Mouse (Mus musculus) cerebral cortex, adult 2 months (tissue): ENCODE measurements around the gene Npcd.

Experiments used
- WGBS: fragments of 180-500 bp; shearing (Covaris S2); methylation state at CpG from one replicate; pipeline ENCODE4 v1.1.7; 2018; 5-methylcytosine and 5-hydroxymethylcytosine counted together

The Npcd gene

DNA sequence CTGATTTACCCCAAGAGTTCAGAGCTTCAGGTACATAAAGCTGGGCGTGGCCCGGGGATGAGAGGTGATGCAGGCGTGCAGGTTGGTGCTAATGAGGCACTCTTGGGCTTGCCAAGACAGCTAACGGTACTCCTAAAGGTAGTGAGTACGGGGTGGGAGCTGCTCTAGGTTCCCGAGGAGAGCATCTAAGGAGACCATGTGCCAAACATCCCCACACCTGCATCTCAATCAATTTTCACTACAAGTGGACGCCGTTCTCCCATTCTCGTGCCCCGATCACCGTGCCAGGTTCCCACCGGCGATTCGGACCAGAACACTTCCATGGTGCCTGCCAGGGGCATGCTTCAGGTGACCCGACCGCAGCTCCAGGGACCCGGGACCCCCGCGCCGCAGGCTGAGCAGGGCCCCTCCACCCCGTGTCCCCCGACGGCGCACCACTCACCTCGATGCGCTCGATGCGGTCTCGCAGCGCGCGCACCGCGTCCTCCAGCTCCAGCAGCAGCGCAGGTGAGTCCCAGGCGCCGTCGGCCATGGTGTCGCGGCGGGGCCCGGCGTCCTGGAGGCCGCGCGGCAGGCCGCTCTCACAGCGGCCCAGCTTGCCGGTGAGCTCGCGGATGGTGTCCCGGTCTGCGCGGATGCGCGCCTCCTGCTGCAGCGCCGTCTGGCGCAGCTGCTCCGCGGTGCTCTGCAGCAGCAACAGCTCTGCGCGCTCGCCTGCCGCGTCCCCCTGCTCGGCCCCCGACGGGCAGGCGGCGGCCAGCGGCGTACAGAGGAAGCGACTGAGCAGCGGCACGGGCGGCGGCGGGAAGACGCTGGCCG, 30.3 kb downstream of the Npcd start:
- WGBS, result 4% methylated on average over 81 of the region's 81 CpGs

DNA sequence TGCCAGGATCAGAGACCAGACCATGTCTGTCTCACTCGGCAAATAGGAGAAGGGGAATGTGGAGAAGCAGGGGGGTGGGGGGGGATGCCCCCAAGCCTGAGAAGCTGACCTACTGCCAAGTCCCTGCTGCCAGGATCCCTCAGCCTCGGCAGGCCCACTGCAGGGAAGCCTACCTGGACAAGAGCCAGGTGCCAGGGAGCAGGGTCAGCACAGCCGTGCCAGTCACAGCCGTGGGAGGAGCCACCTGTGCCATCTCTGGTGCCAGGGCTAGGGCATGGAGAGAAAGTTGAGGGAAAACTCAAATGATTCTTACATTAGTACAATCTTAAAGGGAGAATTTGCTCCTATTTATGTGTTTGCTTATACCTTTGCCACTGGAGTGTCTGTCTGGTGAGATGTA, 31.7 kb downstream of the Npcd start:
- WGBS, result 30% methylated on average over 4 of the region's 4 CpGs

GRCm38 (mm10) chr15:79801646-79802045, 32.4 kb downstream of the Npcd start:
- WGBS, result 48% methylated on average over 2 of the region's 2 CpGs

- WGBS, result 42% methylated on average over 11 of the region's 11 CpGs
Observed at GRCm38 (mm10) chr15:79800701-79801100, 33.3 kb downstream of the Npcd start.

- 56% methylated on average over 10 of the region's 10 CpGs for WGBS
Observed at GRCm38 (mm10) chr15:79798591-79798990, 35.4 kb downstream of the Npcd start.

DNA sequence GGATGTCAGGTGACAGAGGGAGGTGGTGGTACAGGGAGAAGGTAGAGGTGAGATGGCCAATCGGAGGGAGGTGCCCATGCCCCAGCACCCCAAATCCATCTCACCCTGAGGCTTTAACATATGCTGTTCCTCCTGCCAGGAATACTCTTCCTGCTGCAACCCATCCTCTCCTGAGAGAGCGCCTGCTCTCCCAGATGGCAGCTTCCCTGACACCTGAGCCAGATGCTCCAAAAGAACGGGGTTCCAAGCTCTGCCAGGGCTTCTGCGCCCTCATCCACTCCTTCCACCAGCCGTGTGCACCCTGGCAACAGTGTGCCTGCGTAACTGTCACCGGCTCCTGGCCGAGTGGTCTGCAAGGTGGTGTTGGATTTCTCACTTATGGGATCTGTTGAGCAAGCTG, 36.4 kb downstream of the Npcd start:
- 51% methylated on average over 8 of the region's 8 CpGs for WGBS

DNA sequence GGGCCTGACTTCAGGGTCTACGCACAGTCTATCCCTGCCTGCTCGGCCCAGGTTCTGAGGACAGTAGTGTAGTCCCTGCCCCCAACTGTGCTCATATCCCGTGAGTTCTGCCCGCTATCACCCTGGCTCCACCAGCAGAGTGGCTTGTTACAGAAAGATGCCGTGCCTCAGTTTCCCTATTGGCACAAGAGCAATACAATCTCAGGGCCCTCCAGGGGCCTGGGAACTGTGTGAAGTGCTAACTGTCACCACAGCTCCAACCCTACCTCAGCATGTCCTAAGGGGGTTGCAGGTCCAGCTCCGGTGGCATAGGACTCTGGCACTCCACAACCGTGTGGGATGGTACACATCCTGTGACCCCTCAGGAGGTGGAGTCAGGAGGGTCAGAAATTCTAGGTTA, 36.9 kb downstream of the Npcd start:
- WGBS, result 70% methylated on average over 7 of the region's 7 CpGs

DNA sequence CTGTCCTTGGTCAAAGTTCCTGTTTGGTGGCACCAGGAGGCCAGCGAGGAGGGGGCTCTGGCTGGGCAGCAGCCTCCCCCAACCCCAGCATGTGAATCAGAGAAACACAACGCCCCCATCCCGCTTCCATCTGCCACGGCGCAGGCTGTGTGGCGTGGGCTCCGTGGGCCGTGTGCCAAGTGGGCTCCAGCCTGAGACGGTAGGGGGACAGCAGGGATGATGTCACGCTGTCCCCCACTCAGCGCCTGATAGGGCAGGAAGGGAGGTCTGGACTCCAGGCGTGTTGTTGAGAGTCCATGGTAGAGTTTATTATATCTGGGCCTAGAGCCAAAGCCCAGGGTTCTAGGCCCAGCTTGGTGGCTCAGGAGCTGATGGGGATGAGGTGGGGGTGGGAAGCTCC, 37.8 kb downstream of the Npcd start:
- WGBS, result 42% methylated on average over 12 of the region's 12 CpGs

GRCm38 (mm10) chr15:79794173-79794572, 39.9 kb downstream of the Npcd start:
- WGBS, result 45% methylated on average over 20 of the region's 20 CpGs

DNA sequence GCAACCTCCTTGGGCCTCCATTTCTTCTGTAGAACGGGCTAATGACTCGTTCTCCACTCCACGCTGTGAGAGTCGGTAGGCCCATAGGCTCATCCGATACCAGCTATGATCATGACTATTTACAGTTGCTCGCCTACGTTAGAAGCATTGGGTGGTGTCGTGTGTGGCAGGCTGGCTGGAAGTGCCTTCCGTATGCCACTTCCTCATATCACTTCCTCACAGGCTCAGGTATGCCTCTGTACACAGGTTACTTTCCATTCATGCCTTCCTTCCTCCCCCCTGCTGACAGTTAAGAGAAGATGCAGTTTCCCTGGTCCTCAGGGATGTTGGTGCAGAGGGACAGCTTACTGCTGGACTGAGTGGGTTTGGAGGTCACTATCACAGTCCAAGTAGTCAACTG, 41.0 kb downstream of the Npcd start:
- 65% methylated on average over 9 of the region's 9 CpGs for WGBS

DNA sequence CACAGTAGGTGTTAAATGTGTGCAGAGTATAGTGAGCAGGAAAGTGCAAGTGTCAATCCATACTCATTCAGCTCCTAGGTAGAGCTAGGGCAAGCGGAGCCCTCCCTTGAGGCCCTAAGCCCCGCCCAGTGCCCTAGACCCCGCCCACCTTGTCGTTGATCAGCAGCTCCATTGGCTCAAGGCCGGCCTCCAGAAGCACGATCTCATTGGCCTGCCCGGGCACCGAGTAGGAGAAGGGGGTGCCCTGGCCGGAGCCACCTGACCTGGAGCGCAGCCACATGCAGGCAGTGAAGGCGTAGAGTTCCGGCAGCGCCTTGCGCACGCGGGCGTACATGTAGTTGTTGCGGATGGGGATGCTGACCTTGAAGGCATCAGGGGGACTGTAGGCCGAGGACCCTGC, 41.6 kb downstream of the Npcd start:
- 38% methylated on average over 19 of the region's 19 CpGs for WGBS

GRCm38 (mm10) chr15:79791502-79791901, 42.5 kb downstream of the Npcd start:
- 29% methylated on average over 12 of the region's 12 CpGs for WGBS

DNA sequence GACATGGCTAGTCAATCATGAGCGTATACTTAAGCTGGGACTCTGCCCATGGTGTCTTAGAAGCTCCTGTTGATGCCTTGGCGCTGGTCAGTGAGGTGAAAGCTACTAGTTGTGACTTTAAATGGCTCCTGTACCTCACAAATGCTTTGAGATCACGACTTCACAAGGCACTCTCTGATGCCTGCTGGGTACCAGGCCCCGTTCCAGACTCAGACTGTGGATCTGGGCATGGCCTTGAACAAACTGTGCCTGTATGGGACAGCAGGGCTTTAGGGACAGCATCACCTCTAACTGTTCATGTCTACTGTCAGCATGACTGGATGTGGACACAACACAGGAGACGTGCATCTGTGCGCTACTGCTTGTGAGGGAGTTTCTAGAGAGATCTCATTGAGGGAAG, 43.1 kb downstream of the Npcd start:
- WGBS, result 85% methylated on average over 6 of the region's 6 CpGs

- WGBS, result 74% methylated on average over 8 of the region's 8 CpGs
Observed at GRCm38 (mm10) chr15:79790111-79790510, 43.9 kb downstream of the Npcd start.

DNA sequence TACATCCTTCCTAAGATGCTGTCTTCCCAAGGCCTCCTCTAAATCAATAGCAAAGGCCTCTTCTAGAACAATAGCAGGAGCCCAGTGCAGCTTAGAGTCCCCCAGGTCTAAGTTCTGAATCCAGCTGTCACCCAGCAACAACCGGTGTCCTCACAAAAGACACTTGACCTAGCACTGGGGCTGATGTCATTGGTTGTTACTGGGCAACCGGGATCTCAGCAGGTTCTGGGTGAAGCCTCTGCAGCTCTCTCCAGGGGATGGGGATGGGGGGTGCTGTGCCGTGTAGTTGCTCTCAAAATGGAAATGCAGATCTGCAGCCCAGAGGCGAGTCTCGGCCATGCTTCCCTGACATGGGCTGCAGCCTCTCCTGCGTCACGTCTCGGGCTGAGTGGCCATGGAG, 46.2 kb downstream of the Npcd start:
- WGBS, result 47% methylated on average over 8 of the region's 8 CpGs

- WGBS, result 52% methylated on average over 1 of the region's 1 CpGs
Observed at GRCm38 (mm10) chr15:79785056-79785455, 49.0 kb downstream of the Npcd start.

DNA sequence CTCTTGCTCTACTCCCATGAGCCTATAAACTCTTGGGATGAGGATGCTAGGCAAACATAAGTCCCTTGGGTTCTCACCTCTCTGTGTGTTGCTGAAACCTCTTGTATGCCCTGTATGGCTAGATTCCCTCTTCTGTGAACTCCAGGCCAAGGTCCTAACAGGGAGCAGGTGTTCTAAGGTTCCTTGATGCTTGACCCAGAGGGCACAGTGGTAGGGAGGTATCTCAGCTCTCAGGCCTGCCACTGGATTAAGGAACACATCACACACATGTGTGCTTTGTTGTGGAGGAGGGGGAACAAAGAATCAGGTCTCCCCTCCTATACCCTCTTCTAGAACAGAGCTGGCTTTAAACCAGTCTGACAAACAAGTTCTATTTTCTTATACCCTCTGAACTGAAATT, 56.3 kb downstream of the Npcd start, which contains the start of gene Dnal4:
Dnal4 (minus strand) TSS at position 101 of the 400 bp plus-strand sequence.

DNA sequence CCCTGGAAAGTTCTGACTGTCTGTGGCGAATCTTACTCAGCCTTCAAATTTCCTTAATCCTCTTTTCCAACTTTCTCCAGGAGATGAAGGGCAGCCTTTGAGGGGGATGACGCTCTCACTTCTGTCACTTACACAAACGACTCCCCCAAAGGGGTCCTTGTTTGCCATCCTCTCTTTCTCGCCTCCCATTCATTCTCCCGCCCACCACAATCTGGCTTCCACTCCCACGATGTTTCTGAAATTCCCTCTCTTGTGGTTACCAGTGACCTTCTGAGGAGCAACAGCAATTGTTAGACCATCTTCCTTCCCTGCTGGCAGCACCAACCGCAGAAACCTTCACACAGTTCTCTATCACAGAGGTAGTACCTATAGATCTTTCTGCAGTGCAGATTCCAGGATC, 58.4 kb downstream of the Npcd start:
- 43% methylated on average over 7 of the region's 7 CpGs for WGBS

DNA sequence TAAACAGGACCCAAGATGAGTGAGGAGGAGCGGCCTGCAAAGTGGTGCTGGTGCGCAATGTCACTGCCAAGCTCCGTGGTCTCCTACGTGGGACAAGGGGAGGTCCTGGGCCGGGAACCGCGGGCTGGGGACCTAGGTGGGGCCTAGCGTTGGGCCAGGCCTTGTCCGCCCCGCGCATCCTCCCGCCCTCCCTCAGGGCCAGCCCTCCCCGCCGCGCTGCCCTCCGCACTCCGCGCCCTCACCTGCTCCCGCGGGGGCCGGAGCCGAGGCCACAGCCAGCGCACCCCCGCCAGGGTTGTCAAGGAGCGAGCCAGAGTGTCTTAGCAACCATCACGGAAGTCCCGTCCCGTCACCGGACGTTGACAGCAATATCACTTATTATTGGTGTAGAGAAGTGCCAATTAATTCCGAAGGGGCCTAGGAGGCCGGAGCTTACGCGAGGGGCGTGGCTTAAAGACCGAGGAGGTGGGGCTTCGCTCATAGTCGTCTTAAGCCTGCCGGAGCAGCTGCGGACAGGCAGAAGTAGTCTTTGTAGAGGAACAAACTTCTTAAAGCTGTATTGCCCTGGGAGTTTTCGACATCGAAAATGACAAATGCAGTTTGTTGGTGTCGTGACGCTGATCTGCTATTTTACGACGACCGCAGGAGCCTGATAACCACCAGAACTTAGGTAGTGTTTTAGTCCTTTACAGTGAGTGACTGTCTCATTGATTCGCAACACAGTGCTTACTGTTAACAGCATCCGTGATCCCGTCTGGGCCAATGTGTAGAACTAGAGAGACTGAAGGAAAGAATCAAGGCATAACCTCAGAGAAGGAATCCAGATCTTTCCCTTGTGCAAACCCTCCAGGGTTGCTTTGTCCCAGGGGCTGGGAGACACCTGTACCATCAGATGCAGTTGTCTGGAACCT, 59.7 kb downstream of the Npcd start:
- under 1% methylated on average over 48 of the region's 50 CpGs for WGBS

GRCm38 (mm10) chr15:79770629-79771240, 63.3 kb downstream of the Npcd start:
- WGBS, result 36% methylated on average over 21 of the region's 21 CpGs

- WGBS, result 61% methylated on average over 6 of the region's 6 CpGs
Observed at GRCm38 (mm10) chr15:79768302-79768701, 65.7 kb downstream of the Npcd start.

GRCm38 (mm10) chr15:79767327-79767961, 66.6 kb downstream of the Npcd start:
- WGBS, result 54% methylated on average over 16 of the region's 16 CpGs
